Mouse (Mus musculus) sigmoid colon, adult 10 weeks (tissue): ENCODE measurements around the gene Gpr37l1. TPM values are rescaled to one million over a fixed set of nuclear protein-coding genes. Genes with fewer than 3 reads are reported as not detected.

ENCODE experiments used
- polyA plus RNA-seq: library from polyadenylated mRNA; stranded (reverse); fragments of 350-450 nt; fragmentation: Illumina TruSeq; extraction: RNeasy Lipid Tissue Mini Kit (QIAGEN cat#74804); gene quantifications from one replicate; pipeline ENCODE4 v1.2.3, GENCODE M21; 2014; ENCODE audit warnings: low read depth, low replicate concordance

Gene Gpr37l1
- polyA plus RNA-seq: 1.0 TPM

DNA sequence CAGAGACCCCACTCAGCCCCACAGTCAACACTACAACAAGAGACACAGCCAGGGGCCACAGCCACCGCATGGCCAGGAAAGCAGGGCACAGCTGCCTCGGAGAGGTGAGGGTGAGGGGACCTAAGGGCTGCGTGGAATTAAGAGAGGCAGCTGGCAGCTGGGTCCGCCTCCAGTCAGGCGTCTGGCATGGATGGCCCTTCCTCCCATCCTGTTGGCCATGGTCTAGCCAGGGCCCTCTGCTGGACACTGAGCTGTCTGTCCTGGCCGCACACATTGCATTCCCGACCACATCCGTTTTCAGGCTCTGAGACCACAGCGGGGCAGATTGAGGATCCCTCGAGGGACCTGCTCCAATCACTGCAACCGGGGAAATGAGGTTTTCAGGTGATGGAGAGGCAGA, at the start of gene Gpr37l1:
TSS of gene Gpr37l1 (minus strand) at position 247 of the 400 bp plus-strand sequence.

DNA sequence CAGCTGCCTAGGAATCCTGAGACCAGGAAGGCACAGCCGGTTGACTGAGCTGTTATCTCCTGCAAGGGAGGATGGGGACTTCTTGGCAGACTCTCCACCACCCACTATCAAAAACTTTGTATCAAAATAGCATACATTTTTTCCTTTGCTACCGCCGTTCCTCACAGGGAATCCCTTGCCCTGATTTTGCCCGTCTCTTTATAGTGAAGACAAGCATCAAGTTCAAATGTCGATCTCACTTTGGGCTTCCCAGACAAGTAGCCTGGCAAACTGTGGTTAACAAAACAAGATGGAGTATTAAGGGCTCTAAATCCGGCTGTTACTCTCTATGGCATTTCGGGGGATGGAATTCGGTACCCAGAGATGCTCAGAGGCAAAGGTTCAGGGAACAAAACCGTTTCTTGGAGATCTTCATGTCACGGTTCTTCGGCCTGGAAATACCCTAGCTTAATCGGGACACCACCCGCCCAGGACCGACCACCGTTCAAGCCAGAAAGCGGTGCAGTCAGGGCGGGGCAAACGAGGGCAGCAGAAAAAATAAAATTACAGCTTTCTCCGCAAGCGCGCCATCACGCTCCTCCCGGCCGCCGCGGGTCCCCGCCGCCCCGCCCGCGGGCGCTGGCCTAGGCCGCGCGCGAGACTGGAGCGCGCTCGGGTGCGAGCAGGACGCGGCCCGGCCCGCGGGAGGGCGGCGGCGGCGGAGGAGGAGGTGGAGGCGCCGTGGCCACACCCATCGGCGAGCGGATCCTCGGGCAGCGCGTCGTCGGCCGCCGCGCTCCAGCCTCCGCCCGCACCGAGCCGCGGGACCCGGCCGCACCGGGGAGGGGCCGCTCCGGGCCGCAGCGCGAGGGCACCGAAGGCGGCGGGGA, 21.2 kb downstream of the Gpr37l1 start, which contains the start of gene Arl8a:
TSS of gene Arl8a (plus strand) at position 748 of the 869 bp plus-strand sequence.

DNA sequence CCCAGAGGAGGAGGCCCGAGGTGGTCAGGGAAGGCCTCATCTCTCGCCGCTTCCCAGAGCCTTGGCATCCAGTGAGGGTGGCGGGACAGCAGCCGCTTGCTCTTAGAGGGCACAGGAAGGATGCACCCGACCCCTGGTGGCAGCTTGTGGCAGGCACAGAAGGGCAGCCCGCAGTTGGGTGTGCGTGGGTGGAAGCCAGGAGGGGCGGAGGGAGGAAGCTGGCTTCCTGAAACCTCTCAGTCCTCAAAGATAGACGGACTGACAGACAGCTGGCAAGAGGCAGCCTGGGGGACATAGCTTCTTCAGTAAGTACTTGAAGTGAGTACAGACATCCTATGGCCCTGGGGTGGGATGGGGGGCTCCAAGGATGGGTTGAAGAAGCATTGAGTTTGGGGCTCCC, 35.0 kb downstream of the Gpr37l1 start, which contains the start of gene Ptpn7:
TSS of gene Ptpn7 (plus strand) at position 228 of the 400 bp plus-strand sequence.

Other genes starting within 250 kb of the Gpr37l1 start
- gene Ppp1r12b, start 211.7 kb downstream of the Gpr37l1 start, polyA plus RNA-seq: 35.8 TPM
- 11.7 TPM for gene Ube2t, start 205.1 kb downstream of the Gpr37l1 start, polyA plus RNA-seq
- gene Lgr6, start 62.4 kb downstream of the Gpr37l1 start, polyA plus RNA-seq: 0.16 TPM
- 0.60 TPM for gene Ptpn7, start 35.0 kb downstream of the Gpr37l1 start, polyA plus RNA-seq
- 24.8 TPM for gene Arl8a, start 20.9 kb downstream of the Gpr37l1 start, polyA plus RNA-seq
- 38.8 TPM for gene Elf3, start 90.9 kb upstream of the Gpr37l1 start, polyA plus RNA-seq
- 31.2 TPM for gene Rnpep, start 116.4 kb upstream of the Gpr37l1 start, polyA plus RNA-seq
- gene Timm17a, start 146.1 kb upstream of the Gpr37l1 start, polyA plus RNA-seq: 23.1 TPM
- gene Lmod1, start 157.1 kb upstream of the Gpr37l1 start, polyA plus RNA-seq: 6.6 TPM
- not detected for gene Shisa4, start 207.6 kb upstream of the Gpr37l1 start, polyA plus RNA-seq